Mouse (Mus musculus) urinary bladder, postnatal 25 days (tissue): Measurements from ENCODE around the gene Idh2.
"Not testable (repeated sequence)": the region's sequence is repeated elsewhere in the genome, so short reads cannot be mapped to it uniquely, and the experiment has no call there.

Experiments
- DNase-seq: peaks from one replicate; pipeline ENCODE4 v3.0.0; 2022; ENCODE audit warnings: low spot score

Idh2 gene

GRCm38 (mm10) chr7:80060012-80060778 lies 55.0 kb downstream of the Idh2 start:
- no peak for DNase-seq

GRCm38 (mm10) chr7:80059064-80059838 lies 55.9 kb downstream of the Idh2 start:
- no peak for DNase-seq

- no peak for DNase-seq
These were observed 56.7 kb downstream of the Idh2 start for GRCm38 (mm10) chr7:80058405-80059063.

GRCm38 (mm10) chr7:80057781-80058180 lies 57.4 kb downstream of the Idh2 start:
- DNase-seq, result no peak

- no peak for DNase-seq
These were observed 58.0 kb downstream of the Idh2 start for GRCm38 (mm10) chr7:80057002-80057691.

- no peak for DNase-seq
These were observed 59.4 kb downstream of the Idh2 start for GRCm38 (mm10) chr7:80055781-80056180.

GRCm38 (mm10) chr7:80053147-80053546 lies 62.0 kb downstream of the Idh2 start:
- no peak for DNase-seq

- DNase-seq, result peak; percentile 39
These were observed 62.9 kb downstream of the Idh2 start for GRCm38 (mm10) chr7:80052261-80052660.

GRCm38 (mm10) chr7:80051835-80052234 lies 63.4 kb downstream of the Idh2 start:
- no peak for DNase-seq

GRCm38 (mm10) chr7:80050382-80050781 lies 64.8 kb downstream of the Idh2 start:
- DNase-seq, result not testable (repeated sequence)

- DNase-seq, result no peak
These were observed 65.4 kb downstream of the Idh2 start for GRCm38 (mm10) chr7:80049746-80050145.

GRCm38 (mm10) chr7:80047041-80047440 lies 68.2 kb downstream of the Idh2 start:
- no peak for DNase-seq
